Mouse (Mus musculus): ENCODE results near the gene Myh3.

Myh3 gene

DNA sequence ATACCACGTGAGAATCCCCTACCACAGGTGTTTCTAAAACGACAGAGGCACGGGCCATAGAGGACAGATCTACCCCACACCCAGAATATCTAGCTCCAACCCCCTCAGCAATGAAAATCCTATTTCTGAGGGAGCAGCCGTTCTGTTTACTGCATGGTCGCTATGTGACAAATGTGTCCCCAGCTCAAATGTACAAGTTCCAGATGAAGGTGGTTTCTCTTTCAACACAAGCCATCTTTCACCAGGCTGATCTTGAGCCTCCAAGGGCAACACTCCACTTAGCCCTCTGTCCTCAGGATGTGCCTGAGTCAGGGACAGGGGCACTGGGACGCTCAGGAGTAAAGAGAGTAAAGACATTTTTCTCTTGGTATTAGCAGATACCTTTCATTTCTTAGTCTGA lies 62.9 kb downstream of the Myh3 start:
- no peak for TF ChIP-seq GATA4 (IDR thresholded peaks at IDR 0.05; ENCODE audit: insufficient replicate concordance, low read length)

- TF ChIP-seq GATA4 (IDR thresholded peaks at IDR 0.05; ENCODE audit: insufficient replicate concordance, low read length): no peak
These were observed 63.9 kb downstream of the Myh3 start for GRCm38 (mm10) chr11:67142047-67142446.

GRCm38 (mm10) chr11:67143065-67143464 lies 65.0 kb downstream of the Myh3 start:
- no peak for TF ChIP-seq GATA4 (IDR thresholded peaks at IDR 0.05; ENCODE audit: insufficient replicate concordance, low read length)

- no peak for TF ChIP-seq GATA4 (IDR thresholded peaks at IDR 0.05; ENCODE audit: insufficient replicate concordance, low read length)
These were observed 65.9 kb downstream of the Myh3 start for GRCm38 (mm10) chr11:67143863-67144498.

DNA sequence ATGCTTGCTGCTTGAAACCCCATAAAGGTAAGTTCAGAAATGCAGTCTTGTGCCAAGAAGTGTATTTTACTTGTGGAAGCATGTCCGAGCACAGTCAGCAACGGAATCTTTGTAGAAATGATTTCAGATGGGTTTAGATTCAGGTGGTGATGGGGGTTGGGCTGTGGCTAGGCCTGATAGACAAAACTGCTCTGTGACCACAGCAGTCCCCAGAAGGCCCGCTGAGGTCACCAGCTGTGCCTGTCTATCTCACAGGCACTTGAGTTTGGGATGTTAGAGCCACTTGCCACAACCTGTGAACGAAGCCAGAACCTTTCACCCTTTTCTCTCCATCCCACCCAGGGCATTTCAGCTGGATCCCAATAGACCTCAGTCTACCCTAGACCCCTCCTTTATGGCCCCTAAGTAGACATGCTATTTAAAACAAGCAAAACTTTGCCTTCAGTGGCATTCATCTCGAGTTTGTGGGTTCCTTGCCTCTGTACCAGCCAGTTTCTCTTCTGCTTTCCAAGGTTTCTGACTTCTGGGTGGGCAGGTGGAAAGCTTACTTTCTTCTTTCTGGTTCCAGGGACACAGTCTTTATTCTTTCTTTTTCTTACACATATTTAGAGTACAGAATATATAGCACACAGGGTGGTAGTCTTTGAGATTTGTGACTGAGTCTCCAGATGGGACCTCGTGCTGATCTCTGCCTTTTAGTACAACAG lies 66.6 kb downstream of the Myh3 start:
- TF ChIP-seq GATA4 (IDR thresholded peaks at IDR 0.05; ENCODE audit: insufficient replicate concordance, low read length): no peak

DNA sequence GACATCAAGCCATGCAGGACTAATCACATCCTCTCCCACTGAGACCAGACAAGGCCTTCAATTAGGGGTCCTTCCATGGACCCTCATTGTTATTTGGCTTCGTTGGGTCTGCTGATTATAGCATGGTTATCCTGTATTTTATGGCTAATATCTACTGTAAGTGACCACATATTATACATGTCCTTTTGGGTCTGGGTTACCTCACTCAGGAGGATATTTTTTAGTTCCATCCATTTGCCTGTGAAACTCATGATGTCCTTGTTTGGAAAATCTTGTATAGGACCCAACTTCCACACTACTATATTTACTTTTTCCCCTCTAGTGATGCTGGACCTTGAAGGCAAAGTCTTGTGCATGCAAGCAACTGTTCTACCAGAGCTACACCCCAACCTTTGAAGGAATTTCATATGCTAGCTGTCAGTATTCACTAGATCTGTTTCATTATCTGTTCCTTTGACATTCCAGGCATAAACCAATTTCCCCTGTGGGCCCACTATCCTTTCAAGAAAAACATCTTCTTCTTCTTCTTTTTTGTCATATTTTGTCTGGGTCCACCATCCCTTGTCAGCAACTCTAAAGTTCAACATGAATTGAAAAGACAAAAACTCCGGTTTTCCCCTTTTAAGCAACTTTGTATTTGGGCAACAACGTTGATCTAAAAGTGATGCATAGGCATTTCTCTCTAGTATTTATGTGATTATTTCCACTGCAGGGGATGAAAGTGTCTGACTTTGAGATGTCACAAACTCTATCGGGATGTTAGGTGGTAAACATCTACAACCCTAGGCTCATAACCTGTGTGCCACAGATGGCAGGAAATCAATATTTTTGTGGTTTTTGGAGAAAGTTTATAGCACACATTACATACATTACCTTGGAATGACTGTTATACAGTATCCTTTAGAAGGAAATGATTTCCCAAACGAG lies 67.6 kb downstream of the Myh3 start:
- TF ChIP-seq GATA4 (IDR thresholded peaks at IDR 0.05; ENCODE audit: insufficient replicate concordance, low read length): no peak

DNA sequence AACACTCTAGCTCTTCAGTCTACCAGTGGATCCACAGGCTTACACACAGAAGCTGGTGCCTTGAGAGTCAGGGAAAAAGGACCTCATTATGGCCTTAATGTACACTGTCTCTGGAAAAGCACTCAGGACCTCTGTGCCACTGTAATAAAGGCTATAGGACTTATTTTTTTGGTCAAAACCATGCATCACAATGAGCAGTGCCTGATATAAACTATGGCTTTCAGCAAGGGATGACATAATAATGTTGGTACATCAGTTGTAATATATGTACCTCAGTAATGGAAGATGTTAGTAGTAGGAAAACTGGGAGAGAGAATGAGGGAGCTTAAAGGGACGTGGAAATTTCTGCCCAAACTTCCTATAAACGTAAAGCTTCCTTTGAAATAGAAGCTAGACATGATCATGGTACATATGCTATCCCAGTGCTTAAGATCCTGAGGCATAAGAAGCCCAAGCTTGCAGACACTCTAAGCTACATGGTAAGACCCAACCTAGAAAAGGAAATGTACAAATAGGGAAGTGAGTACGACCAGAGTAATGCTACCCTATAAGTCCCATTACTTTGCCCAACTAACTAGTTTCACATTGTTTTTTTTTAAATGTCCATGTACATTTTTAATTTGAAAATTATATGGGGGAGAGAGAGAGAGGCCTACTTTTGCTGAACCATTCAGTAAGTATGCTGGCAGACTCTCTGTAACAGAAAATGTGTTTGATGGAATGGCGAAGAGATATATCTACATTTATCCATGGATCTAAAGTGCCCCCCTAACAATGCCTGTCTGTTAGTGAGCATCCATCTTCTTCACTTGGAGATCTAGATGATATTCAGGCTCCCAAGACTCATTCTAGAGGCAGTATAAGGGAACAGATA lies 68.5 kb downstream of the Myh3 start:
- no peak for TF ChIP-seq GATA4 (IDR thresholded peaks at IDR 0.05; ENCODE audit: insufficient replicate concordance, low read length)

DNA sequence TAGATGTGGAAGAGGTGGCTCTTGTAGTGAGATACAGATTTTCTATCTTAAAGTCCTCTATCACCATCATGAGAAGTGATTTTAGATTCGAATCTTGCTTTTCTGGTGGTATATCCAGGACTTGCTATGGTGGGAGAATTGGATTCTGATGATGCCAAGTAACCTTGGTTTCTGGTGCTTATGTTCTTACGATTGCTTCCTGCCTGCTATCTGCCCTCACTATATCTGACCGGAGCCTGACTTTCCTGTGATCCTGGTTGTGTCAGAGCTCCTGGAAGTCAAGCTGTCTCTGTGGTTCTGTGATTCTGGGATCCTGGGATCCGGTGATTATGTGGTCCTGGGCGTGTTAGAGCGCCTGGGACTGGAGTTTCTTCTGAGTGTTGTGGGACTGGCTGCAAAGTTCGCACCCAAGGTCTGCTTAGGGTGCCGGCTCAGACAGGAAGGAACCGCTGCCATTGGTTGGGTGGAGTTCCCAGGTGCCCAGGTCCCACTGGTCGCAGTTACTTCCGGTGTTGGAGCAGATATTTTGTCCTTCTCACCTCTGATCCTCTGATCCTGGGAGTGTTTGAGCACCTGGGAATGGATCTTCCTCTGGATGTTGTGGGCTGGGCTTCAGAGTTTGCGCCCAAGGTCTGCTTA lies 69.3 kb downstream of the Myh3 start:
- no peak for TF ChIP-seq GATA4 (IDR thresholded peaks at IDR 0.05; ENCODE audit: insufficient replicate concordance, low read length)

DNA sequence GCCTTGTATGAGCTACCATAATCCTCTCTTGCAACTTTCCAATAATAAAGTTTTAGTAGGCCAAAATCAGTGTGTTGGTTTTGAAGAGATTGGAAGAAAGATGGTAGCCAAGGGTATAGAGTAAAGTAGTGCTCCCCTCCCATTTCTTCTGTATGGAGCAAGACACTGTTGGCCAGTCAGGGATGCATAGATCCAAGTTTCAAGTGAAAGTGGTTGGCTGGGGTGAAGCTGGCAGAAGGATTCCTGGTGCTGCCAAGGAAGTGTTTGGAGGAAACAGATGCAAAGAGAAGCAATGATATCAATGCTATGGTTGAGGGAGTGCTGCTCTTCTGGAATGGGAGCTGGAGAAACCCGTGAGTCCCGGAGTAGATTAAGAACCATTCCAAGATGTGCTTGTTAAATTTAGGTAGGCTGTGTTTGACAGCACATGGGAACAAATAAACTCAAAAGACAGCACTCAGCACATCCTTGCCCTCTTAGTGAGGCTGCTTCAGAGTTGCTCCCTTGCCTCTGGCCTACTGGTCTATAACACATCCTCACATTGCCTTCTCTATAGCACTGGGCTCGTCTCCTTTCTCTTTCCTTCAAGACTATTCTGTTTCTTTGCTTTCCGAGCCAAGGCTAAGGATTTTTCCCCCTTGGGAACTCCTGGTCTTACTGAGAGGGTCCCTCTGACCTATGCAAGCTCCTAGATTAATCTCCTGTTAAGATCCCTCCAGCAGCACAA lies 70.3 kb downstream of the Myh3 start:
- no peak for TF ChIP-seq GATA4 (IDR thresholded peaks at IDR 0.05; ENCODE audit: insufficient replicate concordance, low read length)

DNA sequence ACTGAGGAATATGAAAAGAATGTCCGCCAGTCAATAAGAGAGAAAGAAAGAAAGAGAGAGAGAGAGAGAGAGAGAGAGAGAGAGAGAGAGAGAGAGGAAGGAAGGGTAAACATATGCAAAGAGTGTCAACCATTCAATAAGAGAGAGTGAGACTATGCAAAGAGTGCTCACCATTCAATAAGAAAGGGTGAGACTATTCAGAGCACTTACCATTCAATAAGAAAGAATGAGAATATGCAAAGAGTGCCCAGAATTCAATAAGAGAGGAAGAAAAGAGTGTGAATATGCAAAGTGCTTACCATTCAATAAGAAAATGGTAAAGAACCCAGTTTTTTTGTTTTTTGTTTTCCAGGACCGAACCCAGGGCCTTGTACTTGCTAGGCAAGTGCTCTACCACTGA lies 72.1 kb downstream of the Myh3 start:
- no peak for TF ChIP-seq GATA4 (IDR thresholded peaks at IDR 0.05; ENCODE audit: insufficient replicate concordance, low read length)

- TF ChIP-seq GATA4 (IDR thresholded peaks at IDR 0.05; ENCODE audit: insufficient replicate concordance, low read length): no peak
These were observed 73.1 kb downstream of the Myh3 start for GRCm38 (mm10) chr11:67151159-67151558.
